In genomic region chr11:120873206-120873605, GRCm38 (mm10) we compare ENCODE assay signal across 10 mouse cellular contexts. TPM values are rescaled to one million over a fixed set of nuclear protein-coding genes. Genes with fewer than 3 reads are reported as not detected.
A peak's percentile ranks its signal among the peaks of the same experiment; 100 is the strongest.
DNase-seq lines count a peak whose midpoint lies in the region.
"Had no signal": no experiment of that assay in that cellular context is flagged by ENCODE, and none has a peak within 500 bp of the region (broad histone marks: within the 10 kb centered on the region; RNA-seq: fewer than 3 reads in every experiment).

No protein-coding gene starts in this region.

- peak; percentile 25 for DNase-seq in layer of hippocampus, adult 11-12 months (ENCODE audit: low spot score)
- DNase-seq in layer of hippocampus, adult 18-20 months (ENCODE audit: low spot score in 2 of 2), result no peak
- DNase-seq in 3T3-L1 (ENCODE audit: low read depth, low spot score), result peak; percentile 26
- peak; percentile 81 for DNase-seq in adrenal gland, postnatal 10 days
- DNase-seq in kidney, adult 9 months, result peak; percentile 83
- DNase-seq in spleen, postnatal 10 days (ENCODE audit: low spot score in 2 of 2), result no peak
- DNase-seq in T-cell, adult 2 months (ENCODE audit: low spot score), result no peak
- DNase-seq: cerebellum, adult 11-12 months; liver, embryonic 13.5 days; midbrain, embryonic 14.5 days had no signal

RNA-seq across cellular contexts. Expression of gene Fasn, which starts 48.9 kb away (rescaled TPM):
- 100 to 1,000 TPM; 183 to 187 TPM for total RNA-seq in layer of hippocampus, adult 18-20 months (2021)
- 100 to 1,000 TPM in 1 of 2 experiments, 10 to 100 TPM in 1; 93.1 to 104 TPM for total RNA-seq in adrenal gland, postnatal 10 days (2021)

RNA-seq across cellular contexts. Expression of gene Ccdc57, which starts 59.5 kb away (rescaled TPM):
- 1 to 10 TPM; 6.9 to 7.7 TPM for total RNA-seq in layer of hippocampus, adult 18-20 months (2021)
- 10 to 100 TPM in 1 of 2 experiments, 1 to 10 TPM in 1; 8.4 to 10.8 TPM for total RNA-seq in adrenal gland, postnatal 10 days (2021)

Comparison
In these comparisons a context has a peak if more than half of its experiments do, and no peak if none do; other contexts are left out.
1. DNase-seq: peak in layer of hippocampus, adult 11-12 months (single experiment), 3T3-L1 (single experiment), adrenal gland, postnatal 10 days (single experiment) and kidney, adult 9 months (single experiment); none in layer of hippocampus, adult 18-20 months (0 of 2), spleen, postnatal 10 days (0 of 2) and T-cell, adult 2 months (single experiment).